Mouse (Mus musculus) CD4-positive naive resting alpha-beta T cell, adult 57 days (primary cell): ENCODE measurements around the gene H2-Q7. TPM values are rescaled to one million over a fixed set of nuclear protein-coding genes. Genes with fewer than 3 reads are reported as not detected.

Source experiments
- total RNA-seq: library from RNA; stranded (reverse); gene quantifications from one replicate; pipeline ENCODE4 v1.2.4, GENCODE M21; 2023

Gene H2-Q7
- 390 TPM for total RNA-seq

GRCm38 (mm10) chr17:35438885-35439284, at the start of gene H2-Q7:
Gene H2-Q7 (plus strand): TSS chr17:35439155.

DNA sequence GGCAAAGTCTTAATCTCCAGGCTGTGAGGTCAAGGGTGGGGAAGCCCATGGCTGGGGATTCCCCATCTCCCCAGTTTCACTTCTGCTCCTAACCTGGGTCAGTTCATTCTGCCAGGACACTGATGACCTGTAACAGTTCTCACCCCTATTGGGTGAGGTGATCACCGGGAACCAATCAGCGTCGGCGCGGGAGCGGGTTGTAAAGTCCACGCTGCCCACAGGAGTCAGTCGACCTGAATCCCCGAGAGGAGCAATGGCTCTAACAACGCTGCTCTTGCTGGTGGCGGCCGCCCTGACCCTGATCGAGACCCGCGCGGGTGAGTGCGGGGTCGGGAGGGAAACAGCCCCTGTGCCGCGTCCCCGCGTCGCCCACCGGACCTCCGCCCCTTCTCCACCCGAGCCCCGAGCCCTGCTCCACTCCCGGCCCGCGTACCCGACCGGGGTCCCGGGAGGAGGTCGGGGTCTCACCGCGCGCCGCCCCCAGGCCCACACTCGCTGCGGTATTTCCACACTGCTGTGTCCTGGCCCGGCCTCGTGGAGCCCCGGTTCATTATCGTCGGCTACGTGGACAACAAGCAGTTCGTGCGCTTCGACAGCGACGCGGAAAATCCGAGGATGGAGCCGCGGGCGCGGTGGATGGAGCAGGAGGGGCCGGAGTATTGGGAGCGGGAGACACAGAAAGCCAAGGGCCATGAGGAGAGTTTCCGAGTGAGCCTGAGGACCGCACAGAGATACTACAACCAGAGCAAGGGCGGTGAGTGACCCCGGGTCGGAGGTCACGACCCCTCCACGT, 14.1 kb upstream of the H2-Q7 start, which contains the start of gene H2-Q6:
Gene H2-Q6 (plus strand): TSS at position 227 of the 793 bp plus-strand sequence.

GRCm38 (mm10) chr17:35469842-35470751, 31.1 kb downstream of the H2-Q7 start, which contains the start of gene H2-Q10:
Gene H2-Q10 (plus strand): TSS chr17:35470089.

Other genes starting within 250 kb of the H2-Q7 start
- 538 TPM for gene Ltb, start 244.7 kb upstream of the H2-Q7 start, total RNA-seq
- gene Tnf, start 237.1 kb upstream of the H2-Q7 start, total RNA-seq, result 18.7 TPM
- gene Lta, start 233.8 kb upstream of the H2-Q7 start, total RNA-seq, result 15.2 TPM
- not detected for gene Gm16181, start 218.3 kb upstream of the H2-Q7 start, total RNA-seq
- gene Atp6v1g2, start 205.5 kb upstream of the H2-Q7 start, total RNA-seq, result 1.6 TPM
- gene Nfkbil1, start 203.4 kb upstream of the H2-Q7 start, total RNA-seq, result 10.8 TPM
- 474 TPM for gene Ddx39b, start 197.4 kb upstream of the H2-Q7 start, total RNA-seq
- 2,421 TPM for gene H2-D1, start 176.4 kb upstream of the H2-Q7 start, total RNA-seq
- gene H2-Q1, start 118.8 kb upstream of the H2-Q7 start, total RNA-seq, result 14.8 TPM
- gene H2-Q2, start 96.9 kb upstream of the H2-Q7 start, total RNA-seq, result 16.7 TPM
- 511 TPM for gene H2-Q4, start 59.5 kb upstream of the H2-Q7 start, total RNA-seq
- gene H2-Q6, start 14.3 kb upstream of the H2-Q7 start, total RNA-seq, result 107 TPM
- gene H2-Q10, start 30.9 kb downstream of the H2-Q7 start, total RNA-seq, result 74.1 TPM
- 0.71 TPM for gene Pou5f1, start 66.9 kb downstream of the H2-Q7 start, total RNA-seq
- gene Tcf19, start 77.7 kb downstream of the H2-Q7 start, total RNA-seq, result 6.6 TPM
- gene Cchcr1, start 77.9 kb downstream of the H2-Q7 start, total RNA-seq, result 16.2 TPM
- gene Psors1c2, start 94.0 kb downstream of the H2-Q7 start, total RNA-seq, result not detected
- gene Cdsn, start 113.0 kb downstream of the H2-Q7 start, total RNA-seq, result not detected
- gene 2300002M23Rik, start 128.3 kb downstream of the H2-Q7 start, total RNA-seq, result not detected
- not detected for gene Sfta2, start 162.4 kb downstream of the H2-Q7 start, total RNA-seq
- gene Gm9573, start 187.5 kb downstream of the H2-Q7 start, total RNA-seq, result not detected
- not detected for gene Mucl3, start 204.5 kb downstream of the H2-Q7 start, total RNA-seq
- 49.3 TPM for gene Vars2, start 228.4 kb downstream of the H2-Q7 start, total RNA-seq
- gene Gtf2h4, start 234.6 kb downstream of the H2-Q7 start, total RNA-seq, result 15.8 TPM